Mouse (Mus musculus): ENCODE data around the gene Rbm38. TPM values are rescaled to one million over a fixed set of nuclear protein-coding genes. Genes with fewer than 3 reads are reported as not detected.
A peak's percentile ranks its signal among the peaks of the same experiment; 100 is the strongest.

Rbm38 gene
- total RNA-seq (2014; rRNA removed; ENCODE audit: low replicate concordance): 85.0 and 119 TPM in 2 replicates
- polyA plus RNA-seq (2015; fragmentation: Nextera tagmentation; extraction: Ambion mirVana): 122 and 135 TPM in 2 replicates

DNA sequence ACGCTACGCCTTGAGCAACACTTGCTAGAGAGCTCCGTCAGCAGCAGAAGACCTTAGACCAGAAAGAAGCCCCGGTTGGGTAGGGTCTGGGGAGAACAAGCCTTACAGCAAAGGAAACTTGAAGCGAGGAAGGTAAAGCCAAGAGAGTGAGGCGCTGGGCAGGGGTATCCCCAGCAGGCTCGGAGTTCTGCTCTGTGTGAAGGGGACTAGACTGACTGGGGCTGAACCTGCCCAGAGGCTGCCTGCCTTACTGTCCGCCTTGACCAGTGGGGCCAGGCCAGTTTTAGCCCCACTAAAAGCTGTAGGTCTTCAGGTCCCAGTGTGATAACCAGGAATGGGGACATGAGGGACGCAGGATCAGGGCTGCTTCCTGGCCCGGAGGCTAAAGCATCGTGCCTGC is at the start of gene Rbm38:
Gene Rbm38 (plus strand): TSS at position 69 of the 400 bp plus-strand sequence.
- H3K27ac ChIP-seq (ENCODE audit: low read depth): peak within 1 kb of the TSS; percentile 83
- 0 out of 2 replicates have a peak within 1 kb of the TSS, but pooled peaks have one; percentile 28 for H3K9ac ChIP-seq (replicated peaks; ENCODE audit: low read depth, low read length)
- ATAC-seq (ENCODE audit: insufficient read depth, low read depth) (no peak), DNase-seq (ENCODE audit: low spot score) (no peak)
- no peaks in the 10 kb centered on the region for H3K9me3 ChIP-seq (replicated peaks; ENCODE audit: control insufficient read depth, low read length)
- TF ChIP-seq EP300 (IDR thresholded peaks at IDR 0.05; ENCODE audit: low read depth) (no peak), CTCF (IDR thresholded peaks at IDR 0.05; ENCODE audit: low read depth) (no peak)
- H3K4me3 ChIP-seq (ENCODE audit: low read depth, low read length): peak within 1 kb of the TSS; percentile 39
- peaks cover 5% of the 10 kb centered on the region; the same call in 1 of the 2 replicates for H3K36me3 ChIP-seq (replicated peaks; ENCODE audit: control insufficient read depth, insufficient read depth, low read length)
- H3K4me1 ChIP-seq (ENCODE audit: control insufficient read depth, insufficient read depth): peaks cover 43% of the 10 kb centered on the region
- peak within 1 kb of the TSS; percentile 94 for H3K4me2 ChIP-seq (ENCODE audit: low read depth, low read length)
- no peaks in the 10 kb centered on the region for H3K27me3 ChIP-seq (ENCODE audit: control insufficient read depth, insufficient read depth, low read length)
- 46% methylated on average over 11 of the region's 11 CpGs for WGBS

DNA sequence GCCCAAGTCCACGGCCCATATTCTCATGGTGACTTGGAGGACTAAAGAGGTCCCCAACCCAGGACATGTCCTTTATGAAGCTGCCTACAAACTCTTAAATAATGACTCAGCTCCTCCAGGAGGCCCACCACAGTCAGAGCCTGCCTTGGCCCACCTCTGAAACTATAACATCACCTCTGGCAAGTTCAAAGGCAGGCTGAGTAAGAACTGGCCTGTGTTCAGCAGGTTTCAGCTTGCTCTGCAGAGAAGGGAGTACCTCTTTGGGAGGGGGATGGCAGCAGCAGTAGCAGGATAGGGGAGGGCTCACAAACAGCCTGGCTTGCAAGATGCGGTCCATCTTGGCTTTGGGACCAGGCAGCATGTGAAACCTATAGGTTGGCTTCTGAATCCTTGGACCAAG is 48.4 kb upstream of the Rbm38 start:
- H3K27me3 ChIP-seq (ENCODE audit: control insufficient read depth, insufficient read depth, low read length): no peaks in the 10 kb centered on the region
- no peak overlapping the region for H3K4me2 ChIP-seq (ENCODE audit: low read depth, low read length)
- WGBS: 84% methylated on average over 2 of the region's 2 CpGs
- H3K36me3 ChIP-seq (replicated peaks; ENCODE audit: control insufficient read depth, insufficient read depth, low read length): no peaks in the 10 kb centered on the region
- no peaks in the 10 kb centered on the region for H3K9me3 ChIP-seq (replicated peaks; ENCODE audit: control insufficient read depth, low read length)
- TF ChIP-seq CTCF (IDR thresholded peaks at IDR 0.05; ENCODE audit: low read depth) (no peak), EP300 (IDR thresholded peaks at IDR 0.05; ENCODE audit: low read depth) (no peak)
- DNase-seq (ENCODE audit: low spot score) (no peak), ATAC-seq (ENCODE audit: insufficient read depth, low read depth) (no peak)
- H3K4me3 ChIP-seq (ENCODE audit: low read depth, low read length): no peak overlapping the region
- H3K9ac ChIP-seq (replicated peaks; ENCODE audit: low read depth, low read length): no peak overlapping the region
- no peak overlapping the region for H3K27ac ChIP-seq (ENCODE audit: low read depth)
- H3K4me1 ChIP-seq (ENCODE audit: control insufficient read depth, insufficient read depth): no peaks in the 10 kb centered on the region

DNA sequence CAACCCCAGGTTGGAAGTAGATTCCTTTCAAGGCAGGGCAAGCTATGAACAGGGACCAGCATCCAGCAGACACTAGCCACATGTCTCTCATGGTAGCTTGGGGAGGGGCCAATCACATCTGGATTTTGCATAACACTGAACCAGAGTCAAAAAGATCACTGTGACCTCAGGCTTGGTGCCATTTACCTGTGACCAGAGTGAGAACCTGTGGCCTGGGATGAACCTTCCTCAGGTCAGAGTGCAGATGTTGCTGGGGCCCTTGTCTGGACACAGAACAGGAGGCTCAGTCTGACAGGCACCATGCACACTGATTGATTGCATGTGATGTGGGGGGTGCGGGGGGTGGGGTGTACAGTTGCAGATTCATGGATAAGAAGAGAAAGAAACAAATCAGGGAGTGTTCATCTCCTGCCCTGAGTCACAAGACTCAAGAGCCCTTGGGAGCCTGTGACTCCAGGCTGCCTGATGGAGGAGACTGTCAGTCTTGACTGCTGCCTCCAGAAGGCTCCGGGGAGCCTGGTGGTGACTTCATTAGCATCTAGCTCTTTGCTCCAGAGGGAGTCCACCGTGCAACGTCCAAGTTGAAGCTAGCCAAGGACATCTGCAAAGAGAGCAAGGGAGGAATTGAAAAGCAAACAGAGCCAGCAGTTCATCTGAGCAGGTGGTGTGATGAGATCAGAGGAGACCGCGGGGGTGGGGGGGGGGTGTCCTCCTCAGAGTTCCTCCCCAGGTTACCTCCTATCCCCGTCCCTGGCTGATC is 46.3 kb upstream of the Rbm38 start:
- Histone ChIP-seq H3K36me3 (replicated peaks; ENCODE audit: control insufficient read depth, insufficient read depth, low read length) (no peaks in the 10 kb centered on the region), H3K9me3 (replicated peaks; ENCODE audit: control insufficient read depth, low read length) (no peaks in the 10 kb centered on the region), H3K4me3 (ENCODE audit: low read depth, low read length) (no peak overlapping the region), H3K27me3 (ENCODE audit: control insufficient read depth, insufficient read depth, low read length) (no peaks in the 10 kb centered on the region), H3K4me1 (ENCODE audit: control insufficient read depth, insufficient read depth) (no peaks in the 10 kb centered on the region), H3K4me2 (ENCODE audit: low read depth, low read length) (no peak overlapping the region), H3K9ac (replicated peaks; ENCODE audit: low read depth, low read length) (no peak overlapping the region), H3K27ac (ENCODE audit: low read depth) (no peak overlapping the region)
- TF ChIP-seq EP300 (IDR thresholded peaks at IDR 0.05; ENCODE audit: low read depth) (no peak), CTCF (IDR thresholded peaks at IDR 0.05; ENCODE audit: low read depth) (no peak)
- no peak for DNase-seq (ENCODE audit: low spot score)
- no peak for ATAC-seq (ENCODE audit: insufficient read depth, low read depth)
- WGBS: 29% methylated on average over 7 of the region's 7 CpGs

DNA sequence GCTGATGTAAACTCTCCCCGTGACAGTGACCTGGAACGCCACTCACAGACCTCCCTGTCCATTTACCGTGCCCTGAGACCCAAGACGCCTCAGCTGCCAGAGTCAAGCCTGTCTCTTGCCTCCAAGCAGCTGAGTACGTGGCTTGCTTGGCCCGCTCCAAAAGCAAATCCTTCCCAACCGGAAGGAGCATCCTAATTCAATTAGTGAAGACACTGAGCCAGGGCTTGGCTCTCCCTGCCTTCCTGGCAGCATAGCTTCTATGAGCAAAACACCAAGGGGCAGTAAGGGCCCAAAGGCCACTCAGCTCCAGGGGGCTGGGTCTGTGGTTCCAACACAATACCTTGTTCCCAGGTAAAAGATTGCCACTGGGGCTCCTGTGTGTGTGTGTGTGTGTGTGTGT is 45.6 kb upstream of the Rbm38 start:
- 63% methylated on average over 7 of the region's 7 CpGs for WGBS
- H3K27me3 ChIP-seq (ENCODE audit: control insufficient read depth, insufficient read depth, low read length): no peaks in the 10 kb centered on the region
- no peak overlapping the region for H3K27ac ChIP-seq (ENCODE audit: low read depth)
- H3K4me3 ChIP-seq (ENCODE audit: low read depth, low read length): no peak overlapping the region
- no peak overlapping the region for H3K9ac ChIP-seq (replicated peaks; ENCODE audit: low read depth, low read length)
- no peaks in the 10 kb centered on the region for H3K9me3 ChIP-seq (replicated peaks; ENCODE audit: control insufficient read depth, low read length)
- no peak for TF ChIP-seq EP300 (IDR thresholded peaks at IDR 0.05; ENCODE audit: low read depth)
- TF ChIP-seq CTCF (IDR thresholded peaks at IDR 0.05; ENCODE audit: low read depth): no peak
- no peaks in the 10 kb centered on the region for H3K4me1 ChIP-seq (ENCODE audit: control insufficient read depth, insufficient read depth)
- H3K36me3 ChIP-seq (replicated peaks; ENCODE audit: control insufficient read depth, insufficient read depth, low read length): no peaks in the 10 kb centered on the region
- ATAC-seq (ENCODE audit: insufficient read depth, low read depth) (no peak), DNase-seq (ENCODE audit: low spot score) (no peak)
- H3K4me2 ChIP-seq (ENCODE audit: low read depth, low read length): no peak overlapping the region

DNA sequence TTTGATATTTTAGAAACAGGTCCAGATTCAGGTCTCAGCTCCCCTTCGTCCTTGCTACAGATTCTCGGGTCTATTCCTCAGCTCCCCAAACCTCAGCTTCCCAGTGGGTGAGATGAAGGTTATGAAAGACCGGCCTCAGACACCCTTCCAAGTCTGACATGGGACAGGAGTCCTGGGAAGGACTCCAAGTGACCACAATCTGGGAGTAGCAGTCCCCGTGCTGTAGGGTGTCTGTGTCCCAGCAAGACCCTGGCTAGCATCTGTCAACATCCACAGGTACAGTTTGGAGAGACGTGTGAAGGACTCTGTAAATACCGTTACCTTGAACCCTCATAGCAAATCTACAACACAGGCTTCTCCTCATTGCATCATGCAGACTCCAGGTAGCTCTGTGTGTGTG is 45.1 kb upstream of the Rbm38 start:
- H3K4me1 ChIP-seq (ENCODE audit: control insufficient read depth, insufficient read depth): no peaks in the 10 kb centered on the region
- no peak overlapping the region for H3K4me3 ChIP-seq (ENCODE audit: low read depth, low read length)
- no peak overlapping the region for H3K9ac ChIP-seq (replicated peaks; ENCODE audit: low read depth, low read length)
- no peak for DNase-seq (ENCODE audit: low spot score)
- H3K36me3 ChIP-seq (replicated peaks; ENCODE audit: control insufficient read depth, insufficient read depth, low read length): no peaks in the 10 kb centered on the region
- H3K4me2 ChIP-seq (ENCODE audit: low read depth, low read length): no peak overlapping the region
- H3K27me3 ChIP-seq (ENCODE audit: control insufficient read depth, insufficient read depth, low read length): no peaks in the 10 kb centered on the region
- no peak overlapping the region for H3K27ac ChIP-seq (ENCODE audit: low read depth)
- ATAC-seq (ENCODE audit: insufficient read depth, low read depth): 0 out of 2 replicates have a peak, but pooled peaks have one; percentile 28
- WGBS: 38% methylated on average over 6 of the region's 6 CpGs
- TF ChIP-seq CTCF (IDR thresholded peaks at IDR 0.05; ENCODE audit: low read depth): no peak
- TF ChIP-seq EP300 (IDR thresholded peaks at IDR 0.05; ENCODE audit: low read depth): no peak
- no peaks in the 10 kb centered on the region for H3K9me3 ChIP-seq (replicated peaks; ENCODE audit: control insufficient read depth, low read length)
